Mouse (Mus musculus): ENCODE measurements around the gene P2ry2. TPM values are rescaled to one million over a fixed set of nuclear protein-coding genes. Genes with fewer than 3 reads are reported as not detected.

The P2ry2 gene
- total RNA-seq, 1 experiment from 2014 or later, result 8.8 TPM

GRCm38 (mm10) chr7:100990636-100991311, 21.9 kb downstream of the P2ry2 start:
- ATAC-seq (replicated peaks; ENCODE audit: low read depth, poor library complexity, severe bottlenecking), result peak; percentile 51

- ATAC-seq (replicated peaks; ENCODE audit: low read depth, poor library complexity, severe bottlenecking), result peak; percentile 75
Observed at GRCm38 (mm10) chr7:100988092-100988491, 24.6 kb downstream of the P2ry2 start.

- ATAC-seq (replicated peaks; ENCODE audit: low read depth, poor library complexity, severe bottlenecking), result no peak
Observed at GRCm38 (mm10) chr7:100984452-100985395, 27.9 kb downstream of the P2ry2 start.

- ATAC-seq (replicated peaks; ENCODE audit: low read depth, poor library complexity, severe bottlenecking), result peak; percentile 66
Observed at GRCm38 (mm10) chr7:100979175-100979574, 33.5 kb downstream of the P2ry2 start.

GRCm38 (mm10) chr7:100978171-100978570, 34.5 kb downstream of the P2ry2 start:
- no peak for ATAC-seq (replicated peaks; ENCODE audit: low read depth, poor library complexity, severe bottlenecking)

GRCm38 (mm10) chr7:100974135-100974903, 38.3 kb downstream of the P2ry2 start, which contains the start of gene P2ry6:
P2ry6 (minus strand) TSS chr7:100974649.
- ATAC-seq (replicated peaks; ENCODE audit: low read depth, poor library complexity, severe bottlenecking), result peak; percentile 75

GRCm38 (mm10) chr7:100972875-100973274, 39.8 kb downstream of the P2ry2 start:
- no peak for ATAC-seq (replicated peaks; ENCODE audit: low read depth, poor library complexity, severe bottlenecking)

- no peak for ATAC-seq (replicated peaks; ENCODE audit: low read depth, poor library complexity, severe bottlenecking)
Observed at GRCm38 (mm10) chr7:100968874-100969659, 43.6 kb downstream of the P2ry2 start.

GRCm38 (mm10) chr7:100968376-100968775, 44.3 kb downstream of the P2ry2 start:
- ATAC-seq (replicated peaks; ENCODE audit: low read depth, poor library complexity, severe bottlenecking), result no peak

- ATAC-seq (replicated peaks; ENCODE audit: low read depth, poor library complexity, severe bottlenecking), result no peak
Observed at GRCm38 (mm10) chr7:100967850-100968249, 44.8 kb downstream of the P2ry2 start.

GRCm38 (mm10) chr7:100966014-100966413, 46.7 kb downstream of the P2ry2 start:
- no peak for ATAC-seq (replicated peaks; ENCODE audit: low read depth, poor library complexity, severe bottlenecking)

GRCm38 (mm10) chr7:100965079-100965478, 47.6 kb downstream of the P2ry2 start:
- ATAC-seq (replicated peaks; ENCODE audit: low read depth, poor library complexity, severe bottlenecking), result peak; percentile 82

- peak; percentile 63 for ATAC-seq (replicated peaks; ENCODE audit: low read depth, poor library complexity, severe bottlenecking)
Observed at GRCm38 (mm10) chr7:100964242-100964641, 48.4 kb downstream of the P2ry2 start.

- no peak for ATAC-seq (replicated peaks; ENCODE audit: low read depth, poor library complexity, severe bottlenecking)
Observed at GRCm38 (mm10) chr7:100963381-100963780, 49.3 kb downstream of the P2ry2 start.

- ATAC-seq (replicated peaks; ENCODE audit: low read depth, poor library complexity, severe bottlenecking), result peak; percentile 36
Observed at GRCm38 (mm10) chr7:100961146-100961545, 51.5 kb downstream of the P2ry2 start.

GRCm38 (mm10) chr7:100960462-100960861, 52.2 kb downstream of the P2ry2 start:
- ATAC-seq (replicated peaks; ENCODE audit: low read depth, poor library complexity, severe bottlenecking), result no peak

- ATAC-seq (replicated peaks; ENCODE audit: low read depth, poor library complexity, severe bottlenecking), result 0 out of 2 replicates have a peak, but pooled peaks have one; percentile 39
Observed at GRCm38 (mm10) chr7:100958426-100958825, 54.2 kb downstream of the P2ry2 start.

- ATAC-seq (replicated peaks; ENCODE audit: low read depth, poor library complexity, severe bottlenecking), result no peak
Observed at GRCm38 (mm10) chr7:100952686-100953085, 60.0 kb downstream of the P2ry2 start.

GRCm38 (mm10) chr7:100951903-100952302, 60.8 kb downstream of the P2ry2 start:
- ATAC-seq (replicated peaks; ENCODE audit: low read depth, poor library complexity, severe bottlenecking), result no peak; the same call in 1 of the 2 replicates
